In genomic region chr11:95025227-95026012, GRCm38 (mm10) we compare ENCODE assay signal across 10 mouse cellular contexts. TPM values are rescaled to one million over a fixed set of nuclear protein-coding genes. Genes with fewer than 3 reads are reported as not detected.
DNase-seq lines count a peak whose midpoint lies in the region; ATAC-seq and TF ChIP-seq lines count a peak whose summit lies in the region.
"Had no signal": no experiment of that assay in that cellular context is flagged by ENCODE, and none has a peak within 500 bp of the region (broad histone marks: within the 10 kb centered on the region; RNA-seq: fewer than 3 reads in every experiment).

No protein-coding gene starts in this region.

- no peak for DNase-seq in hindbrain, embryonic 10.5 days (ENCODE audit: low spot score)
- no peak for DNase-seq in lung, embryonic 14.5 days
- no peak for DNase-seq in lung, postnatal 10 days
- DNase-seq in liver, embryonic 14.5 days (ENCODE audit: low read depth in 3 of 3, low spot score in 3 of 3): no peak
- DNase-seq in midbrain, embryonic 14.5 days: no peak
- DNase-seq in urinary bladder, postnatal 10 days (ENCODE audit: low spot score): no peak
- DNase-seq: adrenal gland, postnatal 14 days had no signal

- no peak overlapping the region for H3K9ac ChIP-seq in hindbrain, embryonic 12.5 days
- H3K9ac ChIP-seq in lung, embryonic 14.5 days: no peak overlapping the region
- no peak overlapping the region for H3K9ac ChIP-seq in liver, embryonic 14.5 days (replicated peaks)
- no peak overlapping the region for H3K9ac ChIP-seq in midbrain, embryonic 14.5 days (replicated peaks; ENCODE audit: low read length)
- H3K9ac ChIP-seq: limb, embryonic 15.5 days had no signal

- H3K27me3 ChIP-seq in hindbrain, embryonic 12.5 days: no peaks in the 10 kb centered on the region
- no peaks in the 10 kb centered on the region for H3K27me3 ChIP-seq in hindbrain, embryonic 10.5 days (ENCODE audit: insufficient read depth, poor library complexity, severe bottlenecking)
- no peaks in the 10 kb centered on the region for H3K27me3 ChIP-seq in lung, embryonic 14.5 days (ENCODE audit: insufficient read depth, low read length)
- no peaks in the 10 kb centered on the region for H3K27me3 ChIP-seq in liver, embryonic 14.5 days (ENCODE audit: control insufficient read depth, insufficient read depth, low read length)
- H3K27me3 ChIP-seq in midbrain, embryonic 14.5 days (ENCODE audit: control insufficient read depth, insufficient read depth, low read length): no peaks in the 10 kb centered on the region
- H3K27me3 ChIP-seq: limb, embryonic 15.5 days had no signal

- peaks cover 60% of the 10 kb centered on the region for H3K36me3 ChIP-seq in hindbrain, embryonic 12.5 days
- peaks cover 60% of the 10 kb centered on the region for H3K36me3 ChIP-seq in hindbrain, embryonic 10.5 days
- H3K36me3 ChIP-seq in lung, embryonic 14.5 days (ENCODE audit: insufficient read depth): peaks cover 58% of the 10 kb centered on the region
- peaks cover 45% of the 10 kb centered on the region for H3K36me3 ChIP-seq in liver, embryonic 14.5 days (replicated peaks; ENCODE audit: control insufficient read depth, insufficient read depth, low read depth)
- peaks cover 59% of the 10 kb centered on the region for H3K36me3 ChIP-seq in midbrain, embryonic 14.5 days (ENCODE audit: control insufficient read depth, insufficient read depth, low read length)

- H3K4me3 ChIP-seq in hindbrain, embryonic 12.5 days: no peak overlapping the region
- no peak overlapping the region for H3K4me3 ChIP-seq in hindbrain, embryonic 10.5 days
- no peak overlapping the region for H3K4me3 ChIP-seq in lung, embryonic 14.5 days (ENCODE audit: low read depth, low read length)
- H3K4me3 ChIP-seq in liver, embryonic 14.5 days (ENCODE audit: insufficient read depth in 1 of 2, low read depth in 2 of 2, low read length in 2 of 2): no peak overlapping the region
- no peak overlapping the region for H3K4me3 ChIP-seq in midbrain, embryonic 14.5 days (replicated peaks; ENCODE audit: low read depth, low read length)
- H3K4me3 ChIP-seq: forebrain, embryonic 10.5 days; limb, embryonic 15.5 days had no signal

- H3K4me2 ChIP-seq in hindbrain, embryonic 12.5 days (replicated peaks): no peak overlapping the region
- H3K4me2 ChIP-seq in lung, embryonic 14.5 days: no peak overlapping the region
- no peak overlapping the region for H3K4me2 ChIP-seq in liver, embryonic 14.5 days (ENCODE audit: low read depth)
- no peak overlapping the region for H3K4me2 ChIP-seq in midbrain, embryonic 14.5 days (ENCODE audit: low read length)
- H3K4me2 ChIP-seq: limb, embryonic 15.5 days had no signal

- TF ChIP-seq EP300 in liver, embryonic 14.5 days (IDR thresholded peaks at IDR 0.05; ENCODE audit: low read depth): no peak

- H3K9me3 ChIP-seq in hindbrain, embryonic 12.5 days (replicated peaks): no peaks in the 10 kb centered on the region
- no peaks in the 10 kb centered on the region for H3K9me3 ChIP-seq in hindbrain, embryonic 10.5 days
- no peaks in the 10 kb centered on the region for H3K9me3 ChIP-seq in lung, embryonic 14.5 days (ENCODE audit: low read depth, low read length)
- H3K9me3 ChIP-seq in liver, embryonic 14.5 days (ENCODE audit: control insufficient read depth, low read length): no peaks in the 10 kb centered on the region
- no peaks in the 10 kb centered on the region for H3K9me3 ChIP-seq in midbrain, embryonic 14.5 days (ENCODE audit: control insufficient read depth, low read length)
- H3K9me3 ChIP-seq: forebrain, embryonic 10.5 days; limb, embryonic 15.5 days had no signal

- H3K27ac ChIP-seq in hindbrain, embryonic 12.5 days: peak overlapping the region; percentile 40; the same call in 1 of the 2 replicates
- H3K27ac ChIP-seq in hindbrain, embryonic 10.5 days: no peak overlapping the region
- H3K27ac ChIP-seq in lung, embryonic 14.5 days (ENCODE audit: low read depth): no peak overlapping the region
- no peak overlapping the region for H3K27ac ChIP-seq in liver, embryonic 14.5 days
- H3K27ac ChIP-seq in midbrain, embryonic 14.5 days (replicated peaks; ENCODE audit: low read depth, low read length): 0 out of 2 replicates have a peak overlapping the region, but pooled peaks have one; percentile 13
- H3K27ac ChIP-seq: limb, embryonic 15.5 days had no signal

- WGBS in hindbrain, embryonic 12.5 days: 85% methylated on average over 11 of the region's 11 CpGs
- WGBS in hindbrain, embryonic 10.5 days: 87% methylated on average over 11 of the region's 11 CpGs
- 74% methylated on average over 11 of the region's 11 CpGs for WGBS in lung, embryonic 14.5 days
- WGBS in liver, embryonic 14.5 days (ENCODE audit: insufficient replicate concordance): 78% methylated on average over 11 of the region's 11 CpGs
- 88% methylated on average over 11 of the region's 11 CpGs for WGBS in midbrain, embryonic 14.5 days

- TF ChIP-seq CTCF in lung, embryonic 14.5 days (IDR thresholded peaks at IDR 0.05; ENCODE audit: low read depth): no peak
- TF ChIP-seq CTCF in liver, embryonic 14.5 days (IDR thresholded peaks at IDR 0.05; ENCODE audit: low read depth): no peak

- H3K4me1 ChIP-seq in hindbrain, embryonic 12.5 days: peaks cover 8% of the 10 kb centered on the region
- H3K4me1 ChIP-seq in hindbrain, embryonic 10.5 days (replicated peaks): peaks cover 34% of the 10 kb centered on the region
- H3K4me1 ChIP-seq in lung, embryonic 14.5 days (ENCODE audit: insufficient read depth): no peaks in the 10 kb centered on the region
- H3K4me1 ChIP-seq in liver, embryonic 14.5 days (replicated peaks; ENCODE audit: control insufficient read depth in 2 of 2, insufficient read depth in 2 of 2, low read length in 1 of 2): no peaks in the 10 kb centered on the region; a peak in 1 of 4 replicates
- H3K4me1 ChIP-seq in midbrain, embryonic 14.5 days (ENCODE audit: control insufficient read depth, insufficient read depth, low read length): 0 out of 2 replicates have a peak, but pooled peaks cover 3% of the 10 kb centered on the region

- 0 out of 2 replicates have a peak, but pooled peaks have one; percentile 17 for ATAC-seq in hindbrain, embryonic 12.5 days (ENCODE audit: low FRiP score)
- 0 out of 2 replicates have a peak, but pooled peaks have one; percentile 7 for ATAC-seq in lung, embryonic 14.5 days (ENCODE audit: insufficient read depth)
- peak; percentile 1; the same call in 1 of the 2 replicates for ATAC-seq in liver, embryonic 14.5 days (ENCODE audit: insufficient read depth)
- no peak for ATAC-seq in midbrain, embryonic 14.5 days (ENCODE audit: low FRiP score, low TSS enrichment)

RNA-seq across cellular contexts. Expression of gene Pdk2, which starts 15.7 kb away (rescaled TPM):
- polyA plus RNA-seq in hindbrain, embryonic 12.5 days (2016; fragmentation: Nextera tagmentation; extraction: Ambion mirVana): 22.5 and 25.6 TPM in 2 replicates
- 10.7 and 15.2 TPM in 2 replicates for polyA plus RNA-seq in hindbrain, embryonic 10.5 days (2016; fragmentation: Nextera tagmentation; extraction: Ambion mirVana)
- polyA plus RNA-seq in lung, embryonic 14.5 days (2014; fragmentation: Nextera tagmentation; extraction: Ambion mirVana): 24.5 and 27.4 TPM in 2 replicates
- 3.5 and 3.6 TPM in 2 replicates for polyA plus RNA-seq in liver, embryonic 14.5 days (2012; rRNA removed)
- polyA plus RNA-seq in liver, embryonic 14.5 days (2014; fragmentation: Nextera tagmentation; extraction: Ambion mirVana): 7.0 and 9.1 TPM in 2 replicates
- 21.5 and 22.7 TPM in 2 replicates for polyA plus RNA-seq in midbrain, embryonic 14.5 days (2014; fragmentation: Nextera tagmentation; extraction: Ambion mirVana)

RNA-seq across cellular contexts. Expression of gene Samd14, which starts 15.7 kb away (rescaled TPM):
- 94.6 and 106 TPM in 2 replicates for polyA plus RNA-seq in hindbrain, embryonic 12.5 days (2016; fragmentation: Nextera tagmentation; extraction: Ambion mirVana)
- polyA plus RNA-seq in hindbrain, embryonic 10.5 days (2016; fragmentation: Nextera tagmentation; extraction: Ambion mirVana): 38.8 and 71.5 TPM in 2 replicates
- 22.7 and 24.5 TPM in 2 replicates for polyA plus RNA-seq in lung, embryonic 14.5 days (2014; fragmentation: Nextera tagmentation; extraction: Ambion mirVana)
- polyA plus RNA-seq in liver, embryonic 14.5 days (2012; rRNA removed): 33.1 and 41.9 TPM in 2 replicates
- polyA plus RNA-seq in liver, embryonic 14.5 days (2014; fragmentation: Nextera tagmentation; extraction: Ambion mirVana): 24.7 and 34.2 TPM in 2 replicates
- 135 and 152 TPM in 2 replicates for polyA plus RNA-seq in midbrain, embryonic 14.5 days (2014; fragmentation: Nextera tagmentation; extraction: Ambion mirVana)

RNA-seq across cellular contexts. Expression of gene Ppp1r9b, which starts 34.6 kb away (rescaled TPM):
- polyA plus RNA-seq in hindbrain, embryonic 12.5 days (2016; fragmentation: Nextera tagmentation; extraction: Ambion mirVana): 16.8 and 18.5 TPM in 2 replicates
- 10.4 and 11.8 TPM in 2 replicates for polyA plus RNA-seq in hindbrain, embryonic 10.5 days (2016; fragmentation: Nextera tagmentation; extraction: Ambion mirVana)
- 13.0 and 14.3 TPM in 2 replicates for polyA plus RNA-seq in lung, embryonic 14.5 days (2014; fragmentation: Nextera tagmentation; extraction: Ambion mirVana)
- 14.1 and 14.9 TPM in 2 replicates for polyA plus RNA-seq in liver, embryonic 14.5 days (2012; rRNA removed)
- polyA plus RNA-seq in liver, embryonic 14.5 days (2014; fragmentation: Nextera tagmentation; extraction: Ambion mirVana): 8.8 and 10.4 TPM in 2 replicates
- 27.1 and 27.6 TPM in 2 replicates for polyA plus RNA-seq in midbrain, embryonic 14.5 days (2014; fragmentation: Nextera tagmentation; extraction: Ambion mirVana)

RNA-seq across cellular contexts. Expression of gene Sgca, which starts 49.3 kb away (rescaled TPM):
- polyA plus RNA-seq in hindbrain, embryonic 12.5 days (2016; fragmentation: Nextera tagmentation; extraction: Ambion mirVana): 0.43 and 1.5 TPM in 2 replicates
- polyA plus RNA-seq in hindbrain, embryonic 10.5 days (2016; fragmentation: Nextera tagmentation; extraction: Ambion mirVana): 0.10 TPM in 1 of 2 replicates, not detected in the other
- 0.35 TPM in 1 of 2 replicates, not detected in the other for polyA plus RNA-seq in lung, embryonic 14.5 days (2014; fragmentation: Nextera tagmentation; extraction: Ambion mirVana)
- polyA plus RNA-seq in liver, embryonic 14.5 days (2012; rRNA removed): 0.04 TPM in 1 of 2 replicates, not detected in the other
- not detected in 2 replicates for polyA plus RNA-seq in liver, embryonic 14.5 days (2014; fragmentation: Nextera tagmentation; extraction: Ambion mirVana)
- not detected in 2 replicates for polyA plus RNA-seq in midbrain, embryonic 14.5 days (2014; fragmentation: Nextera tagmentation; extraction: Ambion mirVana)
- polyA plus RNA-seq: forebrain, embryonic 10.5 days had no signal

RNA-seq across cellular contexts. Expression of gene Itga3, which starts 51.2 kb away (rescaled TPM):
- polyA plus RNA-seq in hindbrain, embryonic 12.5 days (2016; fragmentation: Nextera tagmentation; extraction: Ambion mirVana): 8.0 and 9.0 TPM in 2 replicates
- 5.7 and 6.7 TPM in 2 replicates for polyA plus RNA-seq in hindbrain, embryonic 10.5 days (2016; fragmentation: Nextera tagmentation; extraction: Ambion mirVana)
- polyA plus RNA-seq in lung, embryonic 14.5 days (2014; fragmentation: Nextera tagmentation; extraction: Ambion mirVana): 27.1 and 28.4 TPM in 2 replicates
- 1.7 and 2.0 TPM in 2 replicates for polyA plus RNA-seq in liver, embryonic 14.5 days (2012; rRNA removed)
- 1.5 and 1.9 TPM in 2 replicates for polyA plus RNA-seq in liver, embryonic 14.5 days (2014; fragmentation: Nextera tagmentation; extraction: Ambion mirVana)
- 9.0 and 11.7 TPM in 2 replicates for polyA plus RNA-seq in midbrain, embryonic 14.5 days (2014; fragmentation: Nextera tagmentation; extraction: Ambion mirVana)

Comparison
In these comparisons a context has a peak if more than half of its experiments do, and no peak if none do; other contexts are left out.
1. H3K27ac ChIP-seq: peak in hindbrain, embryonic 12.5 days (single experiment) and midbrain, embryonic 14.5 days (single experiment); none in hindbrain, embryonic 10.5 days (single experiment), lung, embryonic 14.5 days (single experiment) and liver, embryonic 14.5 days (single experiment).